Mouse (Mus musculus): ENCODE measurements around the gene Gm38655.
"Not testable (repeated sequence)": the region's sequence is repeated elsewhere in the genome, so short reads cannot be mapped to it uniquely, and the experiment has no call there.

Gm38655 gene

DNA sequence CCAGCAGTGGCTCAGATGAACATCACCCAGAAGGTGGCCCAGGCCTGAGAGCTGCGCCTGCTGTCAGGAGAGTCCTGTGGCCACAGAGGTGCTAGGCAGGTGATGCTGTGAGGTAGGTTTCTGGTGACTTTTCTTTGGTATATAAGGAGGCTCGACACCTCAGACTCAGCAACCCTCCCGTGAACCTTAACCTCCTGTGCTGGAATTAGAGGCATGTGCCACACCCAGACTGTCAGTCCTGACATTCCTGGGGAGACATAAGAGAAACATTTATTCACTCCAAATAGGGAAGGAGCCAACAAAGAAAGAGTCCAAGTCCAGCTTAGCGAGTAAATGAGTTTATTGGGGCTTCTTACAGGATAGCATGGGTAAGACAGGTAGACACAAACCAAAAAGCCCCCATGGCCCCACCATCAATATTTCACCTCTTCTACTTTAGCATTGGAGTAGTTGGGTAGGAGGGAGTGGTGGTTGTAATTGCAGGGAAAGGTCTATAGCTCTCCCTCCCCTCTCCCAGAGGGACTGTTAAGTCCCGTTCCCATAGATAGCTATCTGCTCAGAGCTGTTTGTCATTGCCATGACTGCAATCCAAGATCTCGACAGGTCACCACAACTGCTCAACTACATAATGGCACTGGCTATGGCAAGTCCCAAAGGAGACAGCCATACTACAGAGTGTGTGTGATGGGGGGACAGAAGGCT, 9.2 kb downstream of the Gm38655 start:
- no peak for DNase-seq

DNA sequence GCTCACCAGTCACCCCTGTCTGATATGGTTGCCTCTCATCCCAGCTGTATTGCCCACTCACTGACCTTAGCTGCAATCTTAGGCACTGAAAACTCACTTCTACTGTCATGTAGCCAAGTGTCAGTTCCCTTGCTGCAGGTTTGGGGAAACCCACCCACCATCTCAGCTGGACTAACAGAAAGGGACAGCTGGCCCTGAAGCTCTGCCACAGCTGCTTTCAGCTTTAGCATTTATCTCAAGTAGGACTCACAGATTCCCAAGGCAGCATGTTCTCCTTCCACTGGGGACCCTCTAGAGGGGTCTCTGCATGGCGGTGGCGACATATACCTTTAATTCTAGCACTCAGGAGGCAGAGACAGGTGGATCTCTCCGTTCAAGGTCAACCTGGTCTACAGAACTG, 10.5 kb downstream of the Gm38655 start:
- DNase-seq: no peak

DNA sequence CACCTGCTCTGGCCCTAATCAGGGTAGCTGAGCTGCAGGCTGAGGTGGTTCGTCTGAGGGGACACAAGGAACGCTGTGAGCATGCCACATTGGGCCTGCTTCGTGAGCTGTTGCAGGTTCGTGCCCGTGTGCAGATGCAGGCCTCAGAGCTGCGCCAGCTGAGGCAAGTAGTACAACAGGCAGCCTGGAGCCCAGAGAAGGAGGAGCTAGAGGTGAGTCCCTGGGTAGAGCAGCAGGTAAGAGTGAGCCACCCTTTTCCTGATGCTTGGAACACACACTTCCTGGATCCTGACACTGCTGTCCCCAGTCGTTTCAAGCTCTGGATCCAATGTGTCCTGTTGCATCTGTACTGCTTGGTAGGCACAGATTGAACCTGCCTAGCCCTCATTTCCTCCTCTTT, 11.9 kb downstream of the Gm38655 start:
- DNase-seq: no peak

DNA sequence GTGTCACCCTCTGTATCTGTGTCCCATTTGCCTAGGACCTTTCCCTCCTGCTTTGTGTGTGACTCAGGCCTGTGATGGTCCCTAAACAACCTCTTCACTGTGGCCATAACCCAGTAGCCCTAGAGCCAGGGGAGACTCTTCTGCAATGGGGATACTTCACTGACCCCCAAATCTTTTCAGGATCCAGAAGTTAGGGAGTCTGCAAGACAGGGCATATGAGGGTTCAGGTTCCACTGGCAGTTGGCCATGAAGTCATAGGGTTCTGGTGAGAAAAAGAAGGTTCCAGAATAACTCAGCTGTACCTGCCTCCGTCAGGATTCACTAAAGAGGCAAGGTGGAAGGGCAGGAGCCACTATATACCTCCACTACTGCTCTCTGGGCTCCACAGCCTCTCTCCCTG, 13.1 kb downstream of the Gm38655 start, which contains the start of gene Ccdc154:
Gene Ccdc154, plus strand, starts transcription at position 301 of the 400 bp plus-strand sequence.
- DNase-seq: no peak

DNA sequence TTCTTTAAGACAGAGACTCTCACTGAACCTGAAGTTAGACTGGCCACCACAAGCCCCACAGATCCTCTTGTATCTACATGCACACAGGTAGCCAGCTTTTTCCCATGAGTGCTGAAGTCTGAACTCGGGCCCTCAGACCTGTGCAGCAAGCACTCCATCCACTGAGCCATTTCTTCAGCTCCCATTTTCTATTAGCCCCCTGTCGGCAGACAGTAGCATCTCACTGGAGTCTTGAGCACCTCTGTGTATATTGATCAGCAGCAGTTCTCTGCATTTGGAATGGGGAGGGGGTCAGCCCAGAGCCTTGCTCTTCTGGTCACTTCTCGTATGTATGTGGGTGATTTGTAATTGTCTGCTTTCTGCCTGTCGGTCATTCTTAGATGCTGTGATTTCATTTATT, 35.3 kb downstream of the Gm38655 start:
- DNase-seq: peak; percentile 25

DNA sequence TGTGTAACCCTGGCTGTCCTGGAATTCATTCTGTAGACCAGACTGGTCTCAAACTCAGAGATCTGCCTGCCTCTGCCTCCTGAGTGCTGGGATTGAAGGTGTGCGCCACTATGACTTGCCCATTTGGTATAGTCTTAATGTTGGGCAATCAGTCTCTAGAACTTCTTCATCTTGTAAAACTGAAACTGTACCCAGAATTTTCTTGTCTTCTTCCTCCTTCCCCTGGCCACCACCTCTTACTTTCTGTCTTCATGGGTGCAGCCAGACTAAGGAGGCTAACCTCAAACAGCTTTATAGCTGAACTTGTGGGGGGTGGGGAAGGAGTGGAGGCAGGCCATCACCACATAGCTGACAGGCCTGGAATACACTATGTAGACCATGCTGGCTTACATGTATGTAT, 36.5 kb downstream of the Gm38655 start:
- no peak for DNase-seq

DNA sequence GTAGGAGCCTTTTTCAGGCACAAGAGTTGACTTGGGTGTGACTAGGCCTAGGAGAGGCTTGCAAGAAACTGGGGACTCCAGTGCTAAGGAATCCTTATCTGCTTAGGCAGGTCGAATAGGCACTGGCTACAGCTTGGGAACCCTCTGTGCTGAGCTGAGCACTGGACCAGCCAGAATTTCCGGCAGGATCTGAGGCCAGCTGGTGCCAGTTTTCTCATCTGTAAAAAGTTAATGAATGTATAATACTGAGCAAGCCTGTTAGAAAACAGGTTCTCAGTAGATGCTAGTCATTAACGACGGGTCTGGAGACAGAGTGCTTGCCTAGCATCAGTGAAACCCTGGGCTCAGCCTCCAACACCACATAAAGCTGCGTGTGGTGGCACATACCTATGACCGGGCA, 39.6 kb downstream of the Gm38655 start:
- no peak for DNase-seq

DNA sequence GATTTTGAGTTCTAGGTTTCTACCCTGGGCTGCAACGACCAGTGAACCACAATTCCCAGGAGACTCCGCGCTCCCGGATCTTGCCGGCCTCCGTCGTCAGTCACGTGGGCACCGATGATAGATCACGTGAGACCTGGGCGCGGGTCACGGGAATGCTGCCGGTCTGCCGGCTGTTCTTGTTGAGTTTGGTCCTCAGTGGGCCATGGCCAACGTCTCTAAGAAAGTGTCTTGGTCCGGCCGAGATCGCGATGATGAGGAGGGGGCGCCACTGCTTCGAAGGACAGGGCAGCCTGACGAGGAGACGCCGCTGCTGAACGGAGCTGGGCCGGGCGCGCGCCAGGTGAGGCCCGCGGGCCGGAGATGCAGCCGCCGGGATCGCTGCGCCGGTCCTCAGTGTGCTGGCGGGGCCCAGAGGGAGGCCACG, 42.0 kb downstream of the Gm38655 start, which contains the start of gene Clcn7:
Gene Clcn7, plus strand, starts transcription at position 117 of the 424 bp plus-strand sequence.
- DNase-seq: peak; percentile 97

DNA sequence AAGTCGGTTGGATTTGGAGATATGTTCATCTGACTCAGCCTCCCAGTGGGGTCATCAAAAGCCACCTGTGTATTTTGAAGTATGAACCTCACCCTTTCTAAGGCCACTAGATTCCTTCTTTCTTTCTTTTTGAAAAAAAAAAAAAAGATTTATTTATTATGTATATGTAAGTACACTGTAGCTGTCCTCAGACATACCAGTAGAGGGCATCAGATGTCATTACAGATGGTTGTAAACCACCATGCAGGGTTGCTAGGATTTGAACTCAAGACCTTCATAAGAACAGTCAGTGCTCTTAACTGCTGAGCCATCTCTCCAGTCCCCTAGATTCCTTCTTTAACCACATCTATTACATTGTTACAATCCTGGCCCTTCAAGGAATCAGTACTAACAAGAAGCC, 45.2 kb downstream of the Gm38655 start:
- peak; percentile 10 for DNase-seq

DNA sequence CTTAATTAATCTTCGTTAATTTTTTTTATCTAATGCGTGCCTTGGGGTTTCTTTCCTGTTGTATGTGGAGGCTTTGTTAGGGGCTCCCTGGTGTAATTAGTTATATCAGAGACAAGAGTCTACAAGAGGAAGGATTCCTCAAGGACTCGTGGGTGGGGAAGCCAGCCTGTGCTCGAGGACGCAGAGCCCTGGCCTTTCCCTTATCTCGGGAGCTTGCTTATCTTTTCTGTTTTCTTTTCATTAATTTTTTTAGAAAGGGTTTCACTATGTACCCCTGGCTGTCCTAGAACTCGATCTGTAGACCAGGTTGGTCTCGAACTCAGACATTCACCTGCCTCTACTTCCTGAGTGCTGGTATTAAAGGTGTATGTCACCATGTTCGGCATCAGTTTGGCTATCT, 47.6 kb downstream of the Gm38655 start:
- DNase-seq: no peak

DNA sequence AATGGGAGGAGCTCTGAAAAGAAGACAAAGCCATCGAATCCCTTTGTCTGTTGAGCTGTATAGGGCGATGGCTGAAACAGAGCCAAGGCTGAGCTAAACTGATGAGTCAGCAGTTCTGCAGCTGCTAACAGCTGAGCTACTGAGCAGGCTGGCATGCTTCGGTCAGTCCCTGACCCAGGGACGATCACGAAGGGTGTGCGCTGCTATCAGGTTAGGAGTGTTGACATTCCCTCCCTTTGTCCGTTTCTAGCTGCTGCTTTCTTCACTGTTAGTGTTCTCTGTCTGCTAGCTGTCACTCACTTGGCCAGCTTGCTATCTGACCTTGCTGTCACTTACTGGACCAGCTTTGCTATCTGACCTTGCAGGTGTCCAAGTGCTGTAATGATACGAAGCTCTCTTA, 48.2 kb downstream of the Gm38655 start:
- no peak for DNase-seq

DNA sequence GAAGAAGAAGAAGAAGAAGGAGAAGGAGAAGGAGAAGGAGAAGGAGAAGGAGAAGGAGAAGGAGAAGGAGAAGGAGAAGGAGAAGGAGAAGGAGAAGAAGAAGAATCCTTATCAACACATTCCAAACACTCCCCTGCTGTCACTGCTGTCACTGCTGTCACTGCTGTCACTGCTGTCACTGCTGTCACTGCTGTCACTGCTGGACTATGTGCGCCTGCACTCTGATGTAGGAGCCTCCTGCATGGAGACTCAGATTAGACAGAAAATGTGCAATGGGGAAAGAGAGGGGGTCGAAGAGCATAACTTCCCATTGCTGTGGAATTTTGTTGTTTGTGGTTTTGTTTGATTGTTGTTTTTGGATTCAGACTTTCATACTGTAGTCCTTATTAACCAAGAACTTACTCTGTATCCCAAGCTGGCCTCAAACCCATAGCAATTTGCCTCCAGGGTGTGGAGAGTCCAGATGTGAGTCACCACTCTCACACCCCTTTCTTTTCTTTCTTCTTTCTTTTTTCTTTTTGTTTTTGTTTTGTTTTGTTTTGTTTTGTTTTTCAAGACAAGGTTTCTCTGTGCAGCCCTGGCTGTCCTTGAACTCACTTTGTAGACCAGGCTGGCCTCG, 49.7 kb downstream of the Gm38655 start:
- not testable (repeated sequence) for DNase-seq

DNA sequence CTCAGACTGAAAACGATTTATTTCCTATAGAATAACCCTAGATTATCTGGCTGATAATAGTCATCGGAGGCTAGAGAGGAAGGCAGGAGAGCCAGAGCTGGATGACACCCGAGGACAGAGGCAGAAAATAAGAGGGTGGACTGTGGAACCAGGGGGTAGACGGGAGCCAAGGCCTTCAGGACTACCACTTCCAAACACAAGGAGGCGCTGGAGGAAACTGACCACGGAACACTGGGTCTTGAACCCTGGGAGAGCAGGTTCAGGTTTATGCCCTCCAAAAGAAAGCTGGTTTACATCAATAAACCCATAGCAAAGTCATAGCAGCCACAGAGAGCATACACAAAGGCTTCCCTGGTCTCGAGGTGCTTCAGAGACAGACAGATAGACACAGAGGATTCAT, 51.3 kb downstream of the Gm38655 start:
- peak; percentile 38 for DNase-seq
